Mouse (Mus musculus): ENCODE measurements around the gene Xirp1.

The Xirp1 gene

DNA sequence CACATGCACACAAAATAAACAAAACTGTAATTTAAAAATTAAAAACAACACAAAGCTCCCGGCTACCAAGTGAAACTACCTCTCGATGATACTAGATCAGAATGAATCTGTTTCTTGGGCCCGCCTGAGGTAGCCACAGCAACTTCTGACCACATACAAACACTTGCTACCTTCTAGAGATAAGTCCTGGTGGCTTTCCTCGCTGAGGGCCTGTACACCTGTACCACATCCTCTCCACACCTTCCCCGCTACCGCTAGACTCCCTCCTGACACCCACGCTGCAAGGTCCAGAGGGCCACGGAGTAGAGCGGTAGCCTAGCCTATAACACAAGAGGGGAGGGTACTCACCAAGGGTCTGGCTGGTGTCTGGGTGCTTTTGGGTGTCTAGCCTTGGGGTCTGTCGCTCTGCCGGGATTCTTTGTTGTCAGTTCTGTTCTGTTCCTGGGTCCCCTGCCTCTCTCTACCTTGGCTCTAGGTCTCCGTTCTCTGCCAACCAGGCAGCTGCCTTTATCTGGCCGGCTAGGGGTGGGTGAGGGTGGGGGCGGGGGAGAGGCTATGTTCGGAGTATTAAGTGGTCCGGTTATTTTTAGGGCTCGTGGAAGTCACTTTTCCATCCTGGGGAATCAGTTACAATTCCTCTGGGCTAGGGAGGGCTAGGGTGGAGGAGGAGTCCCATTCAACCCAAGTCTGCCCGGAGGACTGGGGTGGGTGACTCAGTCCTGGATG lies at the start of gene Xirp1:
Xirp1 (minus strand) TSS at position 513 of the 726 bp plus-strand sequence.
- no peak for DNase-seq

DNA sequence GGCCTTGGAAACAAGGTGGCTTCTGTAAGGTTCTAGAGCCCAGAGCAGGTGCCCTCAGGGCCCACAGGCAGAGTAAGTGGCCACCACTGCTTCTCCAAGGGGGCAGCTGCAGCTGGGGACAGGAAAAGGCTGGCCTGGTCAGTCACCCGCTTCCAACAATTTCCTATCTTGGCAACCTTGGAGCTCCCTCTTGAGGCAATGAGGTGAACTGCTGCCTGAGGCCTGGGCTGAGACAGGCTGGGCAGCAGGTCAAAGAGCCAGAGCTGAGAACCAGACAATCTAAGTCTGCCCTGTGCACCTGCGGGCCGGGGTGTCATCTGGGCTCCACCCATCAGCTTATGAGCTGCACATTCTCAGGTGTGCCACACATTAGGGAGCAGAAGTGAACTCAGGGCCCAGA lies 49.8 kb upstream of the Xirp1 start:
- peak; percentile 89 to 90 for DNase-seq

DNA sequence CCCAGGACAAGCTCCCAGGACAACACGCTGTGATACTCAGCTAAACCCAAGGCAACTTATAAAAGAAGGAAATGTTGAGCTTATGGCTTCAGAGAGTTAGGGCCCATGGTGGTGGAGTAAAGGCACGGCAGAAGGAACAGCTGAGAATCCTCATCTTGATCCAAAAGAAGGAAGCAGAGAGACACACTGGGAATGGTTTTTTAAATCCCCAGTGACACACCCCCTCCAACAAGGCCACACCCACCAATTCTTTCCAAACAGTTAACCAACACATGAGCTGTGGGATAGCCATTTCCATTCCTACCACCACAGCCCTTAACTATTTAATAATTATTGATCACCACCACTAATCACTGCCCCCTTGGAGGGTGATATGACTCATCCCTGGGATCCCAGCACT lies 47.9 kb upstream of the Xirp1 start:
- DNase-seq = peak in 1 of 2 experiments; percentile 8

GRCm38 (mm10) chr9:120069779-120070178 lies 46.4 kb upstream of the Xirp1 start, which contains the start of gene Cx3cr1:
Gene Cx3cr1, minus strand, starts transcription at chr9:120069879.
- no peak for DNase-seq

DNA sequence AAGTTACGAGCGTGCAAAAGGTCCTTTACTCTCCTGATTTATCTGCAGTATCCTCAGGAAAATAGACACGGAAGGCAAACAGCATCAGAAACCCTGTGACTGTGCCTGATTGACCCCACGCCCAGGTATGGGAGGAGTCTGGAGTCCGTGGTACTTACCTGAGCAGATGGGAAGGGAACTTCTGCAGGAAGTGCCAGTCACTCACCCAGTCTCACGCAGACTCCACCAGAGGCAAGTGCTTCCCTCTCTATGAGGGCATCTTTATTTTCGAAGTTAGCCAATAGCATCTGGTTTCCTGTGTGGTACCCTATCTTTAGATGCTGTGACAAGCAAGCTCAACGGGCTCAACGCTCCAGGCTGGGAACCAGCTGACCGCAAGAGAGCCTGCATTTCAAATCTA lies 44.6 kb upstream of the Xirp1 start:
- DNase-seq = no peak

DNA sequence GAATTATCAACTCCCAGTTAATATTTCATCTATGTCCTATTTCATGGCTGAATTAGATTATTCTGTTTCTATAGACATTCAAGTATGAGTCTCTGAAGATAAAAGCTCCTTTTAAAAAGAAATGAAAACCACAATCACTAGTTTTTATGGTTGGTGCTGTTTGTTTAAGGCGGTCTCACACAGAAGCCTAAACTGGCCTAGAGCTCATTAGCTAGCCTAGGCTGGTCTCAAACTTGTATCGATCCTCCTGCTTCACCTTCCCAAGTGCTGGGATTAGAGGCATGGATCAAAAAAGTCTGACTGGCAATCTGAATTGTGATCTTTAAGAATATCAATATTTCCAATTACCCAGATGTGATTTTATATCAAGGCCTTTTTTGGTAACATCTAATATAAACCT lies 44.2 kb upstream of the Xirp1 start:
- no peak for DNase-seq

GRCm38 (mm10) chr9:120064317-120064716 lies 40.9 kb upstream of the Xirp1 start:
- DNase-seq = no peak

DNA sequence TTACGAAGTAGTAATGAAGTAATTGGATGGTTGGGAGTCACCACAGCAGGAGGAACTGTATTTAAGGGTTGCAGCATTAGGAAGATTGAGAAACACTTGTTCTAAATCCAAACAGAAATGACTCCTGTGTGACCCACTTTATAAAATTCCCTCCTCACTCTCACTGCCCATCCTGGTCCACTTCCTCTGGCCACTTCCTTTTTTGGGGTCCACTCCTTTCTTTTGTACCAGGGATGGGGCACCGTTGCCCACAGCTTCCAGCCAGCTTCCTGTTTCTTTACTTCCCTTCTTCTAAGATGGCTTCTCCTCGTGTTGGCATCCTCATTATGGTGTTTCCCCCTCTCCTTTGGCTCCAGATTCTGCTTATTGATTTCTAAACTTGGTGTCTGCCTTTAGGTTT lies 35.3 kb upstream of the Xirp1 start:
- DNase-seq = no peak

DNA sequence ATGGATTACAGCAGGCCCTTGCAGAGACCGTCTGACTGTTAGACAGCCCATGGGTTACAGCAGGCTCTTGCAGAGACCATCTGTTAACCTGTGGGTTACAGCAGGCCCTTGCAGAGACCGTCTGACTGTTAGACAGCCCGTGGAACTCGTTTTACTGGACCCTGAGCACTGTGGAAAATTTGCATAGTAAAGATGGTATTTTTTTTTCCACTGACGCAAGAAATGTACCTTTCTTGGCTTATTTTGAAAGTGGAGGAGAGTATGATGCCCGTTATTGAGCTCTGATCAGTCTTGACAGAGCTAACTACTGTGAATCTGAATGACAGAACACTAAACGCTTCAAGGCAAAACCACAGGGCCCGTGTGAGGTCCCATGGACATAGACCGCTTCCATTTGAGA lies 32.8 kb upstream of the Xirp1 start:
- DNase-seq = no peak

DNA sequence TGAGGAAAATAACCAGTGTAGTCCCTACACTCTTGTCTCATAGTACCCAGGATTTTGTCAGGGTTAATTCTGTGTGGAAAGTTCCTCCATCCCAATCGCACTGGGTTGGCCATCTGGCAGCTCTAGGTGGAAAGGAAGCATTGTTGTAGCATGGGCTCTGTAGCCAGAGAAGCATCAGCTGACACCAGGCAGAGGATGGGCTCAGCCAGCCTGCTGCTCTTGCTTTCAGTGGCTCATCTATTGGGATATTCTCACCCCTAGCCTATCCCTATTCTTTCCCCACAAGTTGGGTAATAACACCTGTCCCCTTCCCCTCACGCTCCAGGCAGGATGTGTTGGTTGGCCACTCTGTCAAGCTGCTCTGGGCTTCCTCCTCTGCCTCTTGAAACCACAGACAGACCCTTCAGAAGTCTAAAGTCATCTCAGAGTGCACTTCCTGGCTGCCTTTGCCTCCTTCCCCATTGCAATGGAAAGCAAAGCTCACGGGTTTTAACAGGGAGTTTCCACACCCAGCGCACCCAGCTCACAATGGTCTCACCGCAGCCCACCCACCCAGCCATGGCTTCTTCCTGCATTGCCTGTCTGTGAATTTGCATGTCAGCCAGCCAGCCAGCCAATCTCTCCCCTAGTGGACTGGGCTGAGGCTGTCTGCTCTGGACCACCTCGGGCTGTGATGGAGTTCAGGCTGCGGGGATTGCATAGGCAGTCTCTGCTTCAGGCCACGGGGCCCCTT lies 31.3 kb upstream of the Xirp1 start:
- DNase-seq = peak in 1 of 2 experiments; percentile 9

GRCm38 (mm10) chr9:120049407-120049806 lies 26.0 kb upstream of the Xirp1 start:
- DNase-seq = no peak

GRCm38 (mm10) chr9:120048495-120048894 lies 25.1 kb upstream of the Xirp1 start:
- no peak for DNase-seq

DNA sequence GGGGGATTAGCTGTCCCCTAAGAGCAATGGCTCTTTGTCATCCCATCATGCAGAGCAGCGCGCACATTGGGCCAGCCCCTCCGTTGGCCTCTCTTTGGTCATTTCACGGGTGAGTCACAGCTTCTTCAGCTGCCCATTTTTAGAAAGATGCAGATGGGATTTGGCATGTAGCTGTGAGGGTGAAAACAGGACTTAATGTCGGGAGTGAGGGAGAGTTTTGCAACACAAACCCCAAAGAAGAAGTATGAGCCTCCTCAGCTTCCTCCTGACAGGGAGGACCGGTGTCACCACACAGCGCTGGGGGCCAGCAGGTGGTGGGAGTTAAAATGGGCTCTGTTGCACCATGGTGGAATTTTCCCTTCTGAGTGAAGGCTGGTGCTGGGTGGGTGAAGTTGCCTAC lies 19.7 kb upstream of the Xirp1 start:
- no peak for DNase-seq

DNA sequence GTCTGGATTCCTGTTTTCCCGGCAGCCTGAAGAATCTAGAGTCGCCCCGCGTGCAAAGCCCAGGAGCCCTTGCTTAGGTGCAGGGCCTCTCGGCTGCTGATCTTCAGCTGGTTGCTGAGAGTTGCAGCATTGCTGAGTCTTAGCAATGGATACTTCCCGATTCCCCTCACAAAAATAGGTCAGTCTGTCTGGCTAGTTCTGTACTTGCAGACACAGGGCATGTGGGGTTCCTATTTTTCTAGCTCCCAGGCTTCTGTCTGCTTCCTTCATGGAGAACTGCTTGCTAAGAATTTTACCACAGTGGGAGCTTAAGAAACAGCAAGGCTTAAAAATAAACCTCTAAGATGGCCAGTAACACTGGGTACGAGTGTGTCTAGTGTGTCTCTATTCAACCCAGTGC lies 14.0 kb upstream of the Xirp1 start:
- no peak for DNase-seq

DNA sequence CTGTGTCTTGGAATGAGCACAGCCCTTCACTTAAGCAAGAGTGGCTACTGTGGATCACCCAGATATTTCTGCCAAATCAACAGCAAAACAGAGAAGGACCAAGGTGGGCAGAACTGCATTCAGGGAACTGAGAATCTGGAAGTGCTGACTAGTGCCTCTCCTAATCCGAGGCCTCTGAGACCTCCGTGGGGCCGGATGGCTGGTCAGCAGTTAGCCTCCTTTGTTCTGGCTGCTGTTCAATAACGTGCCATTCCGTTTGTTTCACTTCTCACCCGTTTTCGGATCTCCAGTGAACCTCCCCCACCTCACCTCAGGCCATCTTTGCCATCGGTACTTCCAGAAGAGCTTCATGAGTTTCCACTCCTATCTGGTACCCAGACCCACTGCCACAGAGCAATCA lies 11.0 kb upstream of the Xirp1 start:
- DNase-seq = no peak

GRCm38 (mm10) chr9:120032710-120033109 lies 9.3 kb upstream of the Xirp1 start:
- no peak for DNase-seq

DNA sequence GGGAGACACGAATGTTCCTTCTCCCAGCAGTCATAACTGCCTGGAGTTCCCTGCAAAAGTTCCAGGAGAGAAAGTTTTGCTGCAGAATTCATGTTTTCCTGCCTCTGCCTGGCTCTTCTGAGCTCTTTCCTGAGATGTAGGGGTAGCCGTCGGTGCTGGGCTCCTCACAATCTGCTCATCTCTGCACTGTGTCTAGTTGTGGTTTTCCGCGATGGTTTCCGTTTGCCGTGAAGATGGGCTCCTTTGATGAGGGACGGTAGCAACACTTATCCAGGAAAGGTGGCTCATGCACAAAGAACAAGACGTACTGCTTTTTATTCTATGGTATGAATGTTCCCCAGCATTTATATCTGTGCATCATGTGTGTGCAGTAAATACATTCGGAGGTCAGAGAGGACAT lies 7.0 kb upstream of the Xirp1 start:
- DNase-seq = no peak

- no peak for DNase-seq
Measured at GRCm38 (mm10) chr9:120029880-120030279, 6.5 kb upstream of the Xirp1 start.

DNA sequence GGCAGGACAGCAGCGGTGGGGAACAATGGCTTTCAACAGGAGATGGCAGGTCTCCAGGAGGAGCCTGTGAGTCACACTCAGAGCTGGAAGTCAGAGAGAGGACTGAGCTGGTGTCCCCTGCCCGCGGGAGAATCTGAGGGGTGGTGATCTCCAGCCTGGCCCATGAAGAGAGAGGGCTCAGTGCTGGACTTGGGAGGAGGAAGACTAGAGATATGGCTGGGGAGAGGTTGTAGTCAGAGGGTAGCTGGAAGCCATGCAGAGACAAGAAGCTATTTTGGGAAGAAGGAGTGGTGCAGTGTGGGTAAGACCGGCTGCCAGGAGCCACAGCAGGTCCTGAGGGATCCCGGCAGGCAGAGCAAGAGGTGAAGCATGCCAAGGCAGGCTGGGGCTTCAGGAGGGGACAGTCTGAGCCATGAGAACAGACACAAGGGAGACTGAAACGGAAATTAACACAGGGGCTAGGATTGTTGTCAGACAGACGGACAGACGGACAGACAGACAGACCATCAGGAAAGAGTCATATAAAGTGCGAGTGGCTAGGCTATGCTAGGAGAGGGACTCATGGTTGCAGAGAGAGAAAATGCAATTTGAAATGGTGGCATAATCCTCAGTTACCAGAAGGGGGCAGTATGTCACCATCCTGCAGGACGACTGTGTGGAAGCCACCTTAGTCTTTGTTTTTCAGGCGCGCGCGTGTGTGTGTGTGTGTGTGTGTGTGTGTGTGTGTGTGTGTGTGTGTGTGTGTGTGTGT lies 4.2 kb upstream of the Xirp1 start:
- peak; percentile 36 to 57 for DNase-seq

DNA sequence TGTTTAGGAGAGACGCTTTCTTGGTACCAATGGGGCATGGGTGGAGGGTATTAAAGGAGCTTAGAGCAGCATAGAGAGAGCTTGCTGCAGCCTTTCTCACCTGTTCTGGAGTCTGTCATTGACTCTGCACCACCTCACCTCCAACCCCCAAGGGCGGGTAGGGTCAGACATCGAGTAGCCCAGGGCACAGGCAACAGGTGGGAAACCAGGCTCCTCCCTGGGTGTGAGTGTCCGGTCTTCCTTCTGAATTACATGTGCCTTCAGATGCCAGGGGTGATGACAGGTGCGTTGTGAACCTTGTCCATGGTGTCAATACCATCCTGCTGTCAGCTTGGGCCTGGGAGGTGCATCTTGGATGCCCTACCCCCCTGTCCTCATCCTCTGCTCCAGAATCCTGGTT lies 1.2 kb upstream of the Xirp1 start:
- no peak for DNase-seq

DNA sequence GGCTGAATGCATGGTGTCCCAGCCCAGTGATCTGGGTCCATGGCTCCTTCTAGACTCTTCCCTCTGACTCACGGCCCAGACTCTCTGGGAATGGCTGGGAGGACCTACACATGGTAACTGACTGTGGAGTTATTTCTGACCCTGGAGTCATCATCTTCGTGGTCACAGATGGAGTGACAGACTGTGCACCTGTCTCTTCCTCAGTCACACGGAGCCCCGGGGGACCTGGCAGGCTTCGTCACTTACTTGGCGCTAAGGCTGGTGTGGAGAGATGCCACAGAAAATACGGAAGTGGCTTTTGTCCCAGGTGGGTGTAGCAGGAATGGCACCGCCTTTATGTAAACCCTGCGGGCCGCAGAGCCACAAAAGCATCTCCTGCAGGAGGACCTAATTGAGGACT lies 773 bp upstream of the Xirp1 start:
- no peak for DNase-seq

- DNase-seq = no peak
Measured at GRCm38 (mm10) chr9:120021164-120021563, 2.2 kb downstream of the Xirp1 start.

DNA sequence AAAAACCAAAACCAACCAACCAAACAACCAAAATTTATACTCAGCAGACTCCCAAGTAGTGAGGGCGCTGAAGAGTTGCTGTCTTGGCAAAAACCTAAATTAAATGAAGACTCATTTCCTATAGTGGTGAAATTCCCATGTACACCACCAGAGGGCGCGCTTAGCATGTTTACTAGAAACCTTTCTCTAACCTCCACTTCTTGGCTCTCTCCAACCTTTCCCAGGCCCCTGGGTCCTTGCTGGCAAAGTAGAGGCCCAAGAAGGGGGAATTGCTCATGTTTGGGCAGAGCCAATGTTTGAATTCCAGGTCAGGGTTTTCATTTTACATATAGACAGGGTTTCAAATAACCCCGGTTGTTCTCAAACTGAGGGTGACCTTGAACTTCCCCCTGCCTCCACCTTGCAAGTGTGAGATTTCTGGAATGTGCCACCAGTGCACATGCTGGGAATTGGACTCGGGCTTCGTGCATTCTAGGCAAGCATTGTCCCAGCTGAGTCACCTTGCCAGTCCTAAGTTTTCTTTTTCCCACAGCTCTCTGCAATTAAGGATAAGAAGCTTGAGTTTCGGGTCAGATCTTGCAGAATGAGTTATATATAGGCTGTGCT lies 3.0 kb downstream of the Xirp1 start:
- DNase-seq = peak; percentile 84 to 87

All from kidney, postnatal 4 days (tissue).